Mouse (Mus musculus) thymus, postnatal 14 days (tissue): ENCODE results near the gene Scgb2b21.
"Not testable (repeated sequence)": the region's sequence is repeated elsewhere in the genome, so short reads cannot be mapped to it uniquely, and the experiment has no call there.

Source experiments
- DNase-seq: peaks from one replicate; pipeline ENCODE4 v3.0.0; 2021

Scgb2b21 gene

DNA sequence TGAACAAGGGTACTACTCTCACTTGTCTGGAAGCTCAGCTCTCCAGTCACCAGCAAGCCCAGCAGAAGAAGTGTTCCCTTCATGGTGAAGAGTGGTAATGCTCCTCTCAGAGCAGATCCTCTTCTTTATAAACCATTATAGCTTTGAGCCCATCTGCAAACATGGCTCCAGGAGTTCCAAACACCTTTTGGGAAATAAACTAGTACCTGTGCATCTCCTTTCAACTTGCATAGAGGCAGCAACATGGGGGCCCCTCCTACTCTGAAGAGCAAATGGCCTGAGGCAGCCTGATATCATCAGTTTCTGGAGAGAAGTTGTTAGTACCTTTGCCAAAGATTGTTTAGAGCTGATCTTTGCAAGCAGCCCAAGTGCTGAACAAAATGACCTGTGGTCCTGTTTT, at the start of gene Scgb2b21:
Gene Scgb2b21, minus strand, starts transcription at position 101 of the 400 bp plus-strand sequence.
- no peak for DNase-seq

DNA sequence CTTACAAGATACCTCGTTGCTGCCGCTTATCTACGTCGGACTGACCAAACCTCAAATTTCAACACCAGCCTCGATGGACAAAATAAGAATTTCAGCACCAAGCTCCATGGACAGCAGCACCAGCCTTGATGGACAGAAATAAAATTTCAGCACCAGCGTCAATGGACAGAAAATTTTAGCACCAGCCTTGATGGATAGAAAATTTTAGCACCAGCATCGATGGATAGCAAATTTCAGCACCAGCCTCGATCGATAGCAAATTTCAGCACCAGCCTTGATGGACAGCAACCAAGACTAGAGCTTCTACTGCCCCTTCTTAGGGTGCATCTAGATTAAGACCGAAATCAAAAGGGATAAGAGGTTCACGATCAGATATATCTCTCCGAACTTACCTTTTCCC, 23.2 kb upstream of the Scgb2b21 start:
- not testable (repeated sequence) for DNase-seq
